Mouse (Mus musculus) midbrain, embryonic 13.5 days (tissue): Measurements from ENCODE around the gene Kcnab3. TPM values are rescaled to one million over a fixed set of nuclear protein-coding genes. Genes with fewer than 3 reads are reported as not detected.

ENCODE experiments used
- ATAC-seq: fragments of 200-750 bp; cut with Nextera tagmentation; 2 replicates; pipeline ENCODE4 v1.8.0; 2017; ENCODE audit warnings: mild to moderate bottlenecking, moderate TSS enrichment, moderate library complexity
- H3K27ac ChIP-seq: fragments of 300-500 bp; sonication (generic); 2 replicates; pipeline ENCODE4 v1.5.1; 2015; ENCODE audit warnings: inconsistent platforms, mild to moderate bottlenecking, moderate library complexity
- H3K27me3 ChIP-seq: fragments of 300-500 bp; sonication (generic); 2 replicates; pipeline ENCODE4 v1.6.1; 2015; ENCODE audit warnings: mild to moderate bottlenecking, inconsistent platforms
- H3K36me3 ChIP-seq: fragments of 300-500 bp; sonication (generic); 2 replicates; pipeline ENCODE4 v1.6.1; 2015; ENCODE audit warnings: mild to moderate bottlenecking, inconsistent platforms
- H3K4me1 ChIP-seq: fragments of 300-500 bp; sonication (generic); replicated peaks from 2 replicates; pipeline ENCODE4 v1.6.1; 2015; ENCODE audit warnings: inconsistent platforms
- H3K4me2 ChIP-seq: fragments of 300-500 bp; sonication (generic); replicated peaks from 2 replicates; pipeline ENCODE4 v1.6.1; 2015; ENCODE audit warnings: moderate library complexity, mild to moderate bottlenecking, inconsistent platforms
- H3K4me3 ChIP-seq: fragments of 300-500 bp; sonication (generic); replicated peaks from 2 replicates; pipeline ENCODE4 v1.5.1; 2015; ENCODE audit warnings: mild to moderate bottlenecking, inconsistent platforms
- H3K9ac ChIP-seq: fragments of 300-500 bp; sonication (generic); replicated peaks from 2 replicates; pipeline ENCODE4 v1.6.1; 2015; ENCODE audit warnings: mild to moderate bottlenecking, inconsistent platforms
- H3K9me3 ChIP-seq: fragments of 300-500 bp; sonication (generic); 2 replicates; pipeline ENCODE4 v1.6.1; 2016; ENCODE audit warnings: mild to moderate bottlenecking, inconsistent platforms
- WGBS: fragments of 180-500 bp; shearing (Covaris S2); methylation state at CpG from one replicate; pipeline ENCODE4 v1.1.7; 2015; 5-methylcytosine and 5-hydroxymethylcytosine counted together
- polyA plus RNA-seq: library from polyadenylated mRNA; unstranded; fragments of >200 nt; fragmentation: Nextera tagmentation; extraction: Ambion mirVana; gene quantifications from 2 replicates; pipeline ENCODE4 v1.2.1, GENCODE M21; 2015

The Kcnab3 gene
- polyA plus RNA-seq, 1 experiment from 2014 or later: 4.9 TPM

GRCm38 (mm10) chr11:69321580-69321979, 4.5 kb upstream of the Kcnab3 start:
- H3K4me2 ChIP-seq: peak overlapping the region; percentile 70; the same call in 1 of the 2 replicates
- no peaks in the 10 kb centered on the region for H3K9me3 ChIP-seq
- 88% methylated on average over 6 of the region's 6 CpGs for WGBS
- ATAC-seq: no peak
- peak overlapping the region; percentile 79 for H3K9ac ChIP-seq
- no peak overlapping the region for H3K27ac ChIP-seq
- H3K27me3 ChIP-seq: peaks cover under 1% of the 10 kb centered on the region
- peak overlapping the region; percentile 55; the same call in 1 of the 2 replicates for H3K4me3 ChIP-seq
- H3K4me1 ChIP-seq: peaks cover 47% of the 10 kb centered on the region
- peaks cover 34% of the 10 kb centered on the region for H3K36me3 ChIP-seq

GRCm38 (mm10) chr11:69322010-69322409, 4.0 kb upstream of the Kcnab3 start:
- H3K4me3 ChIP-seq: peak overlapping the region; percentile 55
- H3K27ac ChIP-seq: no peak overlapping the region
- ATAC-seq: no peak
- H3K4me2 ChIP-seq: peak overlapping the region; percentile 70
- peak overlapping the region; percentile 79 for H3K9ac ChIP-seq
- 69% methylated on average over 6 of the region's 6 CpGs for WGBS
- peaks cover 34% of the 10 kb centered on the region for H3K36me3 ChIP-seq
- H3K4me1 ChIP-seq: peaks cover 51% of the 10 kb centered on the region
- H3K27me3 ChIP-seq: peaks cover 5% of the 10 kb centered on the region
- no peaks in the 10 kb centered on the region for H3K9me3 ChIP-seq

GRCm38 (mm10) chr11:69322693-69323471, 3.2 kb upstream of the Kcnab3 start:
- H3K4me1 ChIP-seq: peaks cover 54% of the 10 kb centered on the region
- H3K27ac ChIP-seq: peak overlapping the region; percentile 82
- H3K36me3 ChIP-seq: peaks cover 26% of the 10 kb centered on the region
- H3K9me3 ChIP-seq: no peaks in the 10 kb centered on the region
- peak overlapping the region; percentile 55 for H3K4me3 ChIP-seq
- ATAC-seq: no peak
- WGBS: 22% methylated on average over 18 of the region's 18 CpGs
- peak overlapping the region; percentile 70 for H3K4me2 ChIP-seq
- H3K9ac ChIP-seq: peak overlapping the region; percentile 79
- peaks cover 14% of the 10 kb centered on the region for H3K27me3 ChIP-seq

- H3K36me3 ChIP-seq: peaks cover 17% of the 10 kb centered on the region
- no peaks in the 10 kb centered on the region for H3K9me3 ChIP-seq
- peak within 1 kb of the TSS; percentile 79 for H3K9ac ChIP-seq
- peak within 1 kb of the TSS; percentile 82 for H3K27ac ChIP-seq
- peaks cover 54% of the 10 kb centered on the region for H3K4me1 ChIP-seq
- peak within 1 kb of the TSS; percentile 55 for H3K4me3 ChIP-seq
- peak within 1 kb of the TSS; percentile 70 for H3K4me2 ChIP-seq
- peaks cover 22% of the 10 kb centered on the region for H3K27me3 ChIP-seq
- under 1% methylated on average over 30 of the region's 30 CpGs for WGBS
- ATAC-seq: peak; percentile 92
Observed at GRCm38 (mm10) chr11:69323667-69324111, 2.4 kb upstream of the Kcnab3 start, which contains the start of the genes Cntrob and Trappc1. Gene Cntrob, minus strand, starts transcription at chr11:69323775. Gene Trappc1, plus strand, starts transcription at chr11:69323980.

GRCm38 (mm10) chr11:69324749-69325148, 1.3 kb upstream of the Kcnab3 start:
- Histone ChIP-seq H3K4me2 (peak overlapping the region; percentile 70), H3K36me3 (peaks cover 7% of the 10 kb centered on the region), H3K27ac (no peak overlapping the region), H3K4me3 (peak overlapping the region; percentile 55), H3K4me1 (peaks cover 54% of the 10 kb centered on the region), H3K27me3 (peaks cover 29% of the 10 kb centered on the region), H3K9me3 (no peaks in the 10 kb centered on the region), H3K9ac (peak overlapping the region; percentile 77; the same call in 1 of the 2 replicates)
- ATAC-seq: no peak
- 84% methylated on average over 6 of the region's 6 CpGs for WGBS

- ATAC-seq: peak; percentile 31
- under 1% methylated on average over 45 of the region's 45 CpGs for WGBS
Observed at GRCm38 (mm10) chr11:69326408-69327156, 524 bp downstream of the Kcnab3 start.

GRCm38 (mm10) chr11:69327157-69327442, 1.0 kb downstream of the Kcnab3 start:
- H3K4me2 ChIP-seq: peak overlapping the region; percentile 93
- H3K4me1 ChIP-seq: peaks cover 51% of the 10 kb centered on the region
- ATAC-seq: no peak
- H3K9me3 ChIP-seq: no peaks in the 10 kb centered on the region
- H3K4me3 ChIP-seq: peak overlapping the region; percentile 51
- no peak overlapping the region; the same call in 1 of the 2 replicates for H3K9ac ChIP-seq
- H3K27ac ChIP-seq: no peak overlapping the region
- WGBS: 13% methylated on average over 9 of the region's 9 CpGs
- H3K27me3 ChIP-seq: peaks cover 33% of the 10 kb centered on the region
- no peaks in the 10 kb centered on the region for H3K36me3 ChIP-seq

More at GRCm38 (mm10) chr11:69326408-69327156, 524 bp downstream of the Kcnab3 start:
- no peaks in the 10 kb centered on the region for H3K9me3 ChIP-seq
- peak overlapping the region; percentile 51 for H3K4me3 ChIP-seq
- no peaks in the 10 kb centered on the region for H3K36me3 ChIP-seq
- H3K9ac ChIP-seq: peak overlapping the region; percentile 75
- H3K27ac ChIP-seq: peak overlapping the region; percentile 20; the same call in 1 of the 2 replicates
- peak overlapping the region; percentile 93 for H3K4me2 ChIP-seq
- peaks cover 54% of the 10 kb centered on the region for H3K4me1 ChIP-seq
- H3K27me3 ChIP-seq: peaks cover 33% of the 10 kb centered on the region

- no peak for ATAC-seq
- no peak overlapping the region for H3K9ac ChIP-seq
- H3K27me3 ChIP-seq: peaks cover 33% of the 10 kb centered on the region
- no peaks in the 10 kb centered on the region for H3K36me3 ChIP-seq
- H3K4me1 ChIP-seq: peaks cover 51% of the 10 kb centered on the region
- no peak overlapping the region for H3K4me3 ChIP-seq
- no peaks in the 10 kb centered on the region for H3K9me3 ChIP-seq
- H3K27ac ChIP-seq: no peak overlapping the region
- no peak overlapping the region for H3K4me2 ChIP-seq
- WGBS: 65% methylated on average over 6 of the region's 6 CpGs
Observed at GRCm38 (mm10) chr11:69327648-69328047, 1.6 kb downstream of the Kcnab3 start.

GRCm38 (mm10) chr11:69328517-69328916, 2.5 kb downstream of the Kcnab3 start:
- WGBS: 96% methylated on average over 6 of the region's 6 CpGs
- H3K4me2 ChIP-seq: no peak overlapping the region
- H3K4me3 ChIP-seq: no peak overlapping the region
- H3K9me3 ChIP-seq: no peaks in the 10 kb centered on the region
- H3K9ac ChIP-seq: no peak overlapping the region
- no peak overlapping the region for H3K27ac ChIP-seq
- H3K27me3 ChIP-seq: peaks cover 33% of the 10 kb centered on the region
- peaks cover 49% of the 10 kb centered on the region for H3K4me1 ChIP-seq
- no peak for ATAC-seq
- no peaks in the 10 kb centered on the region for H3K36me3 ChIP-seq

- Histone ChIP-seq H3K4me3 (peak overlapping the region; percentile 41), H3K4me2 (peak overlapping the region; percentile 66), H3K27ac (0 out of 2 replicates have a peak overlapping the region, but pooled peaks have one; percentile 44), H3K4me1 (peaks cover 29% of the 10 kb centered on the region), H3K9me3 (no peaks in the 10 kb centered on the region), H3K27me3 (peaks cover 33% of the 10 kb centered on the region), H3K9ac (peak overlapping the region; percentile 71; the same call in 1 of the 2 replicates), H3K36me3 (no peaks in the 10 kb centered on the region)
- ATAC-seq: no peak
- 94% methylated on average over 6 of the region's 6 CpGs for WGBS
Observed at GRCm38 (mm10) chr11:69331152-69331551, 5.1 kb downstream of the Kcnab3 start.

- peak overlapping the region; percentile 90 for H3K27ac ChIP-seq
- H3K4me2 ChIP-seq: peak overlapping the region; percentile 66
- peaks cover 21% of the 10 kb centered on the region for H3K4me1 ChIP-seq
- peak; percentile 84 for ATAC-seq
- H3K4me3 ChIP-seq: peak overlapping the region; percentile 41
- H3K36me3 ChIP-seq: no peaks in the 10 kb centered on the region
- H3K9me3 ChIP-seq: no peaks in the 10 kb centered on the region
- under 1% methylated on average over 24 of the region's 24 CpGs for WGBS
- peaks cover 29% of the 10 kb centered on the region for H3K27me3 ChIP-seq
- H3K9ac ChIP-seq: peak overlapping the region; percentile 71
Observed at GRCm38 (mm10) chr11:69331929-69332405, 5.9 kb downstream of the Kcnab3 start.
